Mouse (Mus musculus) urinary bladder, postnatal 4 days (tissue): ENCODE results near the gene BC030870.

Experiments
- DNase-seq, 2 experiments: peaks; one replicate each; pipeline ENCODE4 v3.0.0; 2021 to 2022; ENCODE audit warnings: low spot score in 2 of 2

The BC030870 gene

GRCm38 (mm10) chr8:65080731-65081130 lies 48.6 kb downstream of the BC030870 start:
- no peak for DNase-seq

- no peak for DNase-seq
These were observed 54.6 kb downstream of the BC030870 start, which contains the start of gene Gm10663 for GRCm38 (mm10) chr8:65074733-65075132. Gene Gm10663 (plus strand): TSS chr8:65075033.

- no peak for DNase-seq
These were observed 58.4 kb downstream of the BC030870 start for GRCm38 (mm10) chr8:65070996-65071395.

GRCm38 (mm10) chr8:65068473-65068819 lies 60.9 kb downstream of the BC030870 start:
- no peak for DNase-seq

GRCm38 (mm10) chr8:65067694-65068472 lies 61.5 kb downstream of the BC030870 start:
- no peak for DNase-seq

- no peak for DNase-seq
These were observed 62.3 kb downstream of the BC030870 start for GRCm38 (mm10) chr8:65067031-65067430.

- no peak for DNase-seq
These were observed 63.7 kb downstream of the BC030870 start for GRCm38 (mm10) chr8:65065622-65066021.

GRCm38 (mm10) chr8:65064071-65064470 lies 65.3 kb downstream of the BC030870 start:
- no peak for DNase-seq

GRCm38 (mm10) chr8:65062195-65062594 lies 67.2 kb downstream of the BC030870 start:
- DNase-seq: no peak

- DNase-seq: no peak
These were observed 72.6 kb downstream of the BC030870 start for GRCm38 (mm10) chr8:65056722-65057121.

- no peak for DNase-seq
These were observed 75.4 kb downstream of the BC030870 start for GRCm38 (mm10) chr8:65053968-65054367.

- no peak for DNase-seq
These were observed 75.8 kb downstream of the BC030870 start for GRCm38 (mm10) chr8:65053554-65053953.

GRCm38 (mm10) chr8:65047801-65048200 lies 81.6 kb downstream of the BC030870 start:
- DNase-seq: no peak

- DNase-seq: no peak
These were observed 82.2 kb downstream of the BC030870 start for GRCm38 (mm10) chr8:65047193-65047592.

GRCm38 (mm10) chr8:65046565-65046964 lies 82.8 kb downstream of the BC030870 start:
- no peak for DNase-seq

- no peak for DNase-seq
These were observed 92.2 kb downstream of the BC030870 start, which contains the start of gene Apela for GRCm38 (mm10) chr8:65037117-65037533. Gene Apela (minus strand): TSS chr8:65037336.
